Mouse (Mus musculus) midbrain, embryonic 11.5 days (tissue): ENCODE measurements around the gene Itpkc. TPM values are rescaled to one million over a fixed set of nuclear protein-coding genes. Genes with fewer than 3 reads are reported as not detected.
A peak's percentile ranks its signal among the peaks of the same experiment; 100 is the strongest.

Source experiments
- ATAC-seq: fragments of 200-750 bp; cut with Nextera tagmentation; 2 replicates; pipeline ENCODE4 v1.8.0; 2017; ENCODE audit warnings: moderate TSS enrichment, moderate library complexity; ENCODE audit not compliant: low FRiP score
- DNase-seq: peaks from one replicate; pipeline ENCODE4 v3.0.0; 2015; ENCODE audit warnings: low spot score; ENCODE audit errors: missing footprints
- H3K27ac ChIP-seq: fragments of 300-500 bp; sonication (generic); 2 replicates; pipeline ENCODE4 v1.5.1; 2014; ENCODE audit warnings: low read depth, low read length
- H3K27me3 ChIP-seq: fragments of 300-500 bp; sonication (generic); 2 replicates; pipeline ENCODE4 v1.6.1; 2014; ENCODE audit warnings: mild to moderate bottlenecking, low read length, moderate library complexity, mixed read lengths; ENCODE audit not compliant: control insufficient read depth, insufficient read depth
- H3K36me3 ChIP-seq: fragments of 300-500 bp; sonication (generic); 2 replicates; pipeline ENCODE4 v1.6.1; 2014; ENCODE audit warnings: mild to moderate bottlenecking, low read length, moderate library complexity, mixed read lengths; ENCODE audit not compliant: control insufficient read depth, insufficient read depth
- H3K4me1 ChIP-seq: fragments of 300-500 bp; sonication (generic); 2 replicates; pipeline ENCODE4 v1.6.1; 2014; ENCODE audit warnings: low read length; ENCODE audit not compliant: control insufficient read depth, insufficient read depth
- H3K4me2 ChIP-seq: fragments of 300-500 bp; sonication (generic); 2 replicates; pipeline ENCODE4 v1.6.1; 2014; ENCODE audit warnings: mild to moderate bottlenecking, moderate library complexity
- H3K4me3 ChIP-seq: fragments of 300-500 bp; sonication (generic); 2 replicates; pipeline ENCODE4 v1.5.1; 2014; ENCODE audit warnings: low read depth, low read length
- H3K9ac ChIP-seq: fragments of 300-500 bp; sonication (generic); 2 replicates; pipeline ENCODE4 v1.6.1; 2014; ENCODE audit warnings: low read length
- H3K9me3 ChIP-seq: fragments of 300-500 bp; sonication (generic); 2 replicates; pipeline ENCODE4 v1.6.1; 2016; ENCODE audit warnings: low read length; ENCODE audit not compliant: control insufficient read depth
- WGBS: fragments of 180-500 bp; shearing (Covaris S2); extraction: QIAGEN DNeasy Blood & Tissue Kit; methylation state at CpG from one replicate; pipeline ENCODE4 v1.1.7; 2014; 5-methylcytosine and 5-hydroxymethylcytosine counted together
- polyA plus RNA-seq: library from polyadenylated mRNA; unstranded; fragments of >200 nt; fragmentation: Nextera tagmentation; extraction: Ambion mirVana; gene quantifications from 2 replicates; pipeline ENCODE4 v1.2.1, GENCODE M21; 2014

Gene Itpkc
- polyA plus RNA-seq, 1 experiment from 2014 or later = 5.0 TPM

DNA sequence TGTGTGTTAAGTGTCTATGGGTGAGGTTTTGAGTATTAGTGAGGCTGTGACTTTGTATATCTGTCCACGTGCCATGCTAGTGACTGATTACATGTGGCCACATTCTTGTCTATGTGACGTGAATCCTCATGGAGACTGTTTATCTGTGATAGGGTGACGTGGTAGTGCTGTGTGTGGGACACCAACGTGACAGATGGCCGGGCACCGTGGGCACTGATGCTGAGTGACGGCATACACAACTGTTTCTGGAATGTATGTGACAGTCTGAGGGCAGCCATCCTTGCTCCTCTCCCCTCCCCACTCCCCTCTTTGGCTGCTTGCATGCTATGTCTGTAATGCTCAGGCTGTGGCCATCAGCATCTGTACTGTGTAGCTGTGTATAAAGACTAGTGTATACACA, 32.4 kb upstream of the Itpkc start:
- Histone ChIP-seq H3K4me2 (peak overlapping the region; percentile 86), H3K4me1 (peaks cover 20% of the 10 kb centered on the region; the same call in 1 of the 2 replicates), H3K4me3 (peak overlapping the region; percentile 86; the same call in 1 of the 2 replicates), H3K27me3 (no peaks in the 10 kb centered on the region), H3K9me3 (no peaks in the 10 kb centered on the region), H3K36me3 (peaks cover 2% of the 10 kb centered on the region), H3K27ac (no peak overlapping the region), H3K9ac (no peak overlapping the region)
- no peak for ATAC-seq
- DNase-seq = no peak
- 87% methylated on average over 7 of the region's 7 CpGs for WGBS

DNA sequence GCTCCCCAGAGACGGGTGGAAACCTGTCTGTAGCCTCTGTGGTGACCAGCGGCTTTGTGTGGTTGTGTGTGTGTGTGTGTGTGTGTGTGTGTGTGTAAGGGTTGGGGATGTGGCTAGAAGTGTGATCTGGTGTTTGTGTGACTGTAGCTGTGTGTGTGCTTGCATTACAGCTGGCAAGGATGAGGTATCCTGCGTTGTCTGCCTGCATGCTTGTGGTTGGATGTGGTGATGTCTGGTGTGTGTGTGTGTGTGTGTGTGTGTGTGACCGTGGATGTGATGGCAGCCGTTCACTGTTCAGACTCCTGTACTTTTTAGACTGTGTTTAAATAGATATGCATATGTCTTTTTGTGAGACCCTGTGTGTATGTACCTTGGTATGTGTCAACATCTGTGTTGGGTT, 31.3 kb upstream of the Itpkc start:
- Histone ChIP-seq H3K4me3 (peak overlapping the region; percentile 86), H3K36me3 (peaks cover 2% of the 10 kb centered on the region), H3K9me3 (no peaks in the 10 kb centered on the region), H3K27ac (peak overlapping the region; percentile 75), H3K4me1 (peaks cover 20% of the 10 kb centered on the region; the same call in 1 of the 2 replicates), H3K9ac (peak overlapping the region; percentile 89), H3K4me2 (peak overlapping the region; percentile 86), H3K27me3 (no peaks in the 10 kb centered on the region)
- no peak for DNase-seq
- ATAC-seq = no peak
- WGBS = 45% methylated on average over 5 of the region's 5 CpGs

DNA sequence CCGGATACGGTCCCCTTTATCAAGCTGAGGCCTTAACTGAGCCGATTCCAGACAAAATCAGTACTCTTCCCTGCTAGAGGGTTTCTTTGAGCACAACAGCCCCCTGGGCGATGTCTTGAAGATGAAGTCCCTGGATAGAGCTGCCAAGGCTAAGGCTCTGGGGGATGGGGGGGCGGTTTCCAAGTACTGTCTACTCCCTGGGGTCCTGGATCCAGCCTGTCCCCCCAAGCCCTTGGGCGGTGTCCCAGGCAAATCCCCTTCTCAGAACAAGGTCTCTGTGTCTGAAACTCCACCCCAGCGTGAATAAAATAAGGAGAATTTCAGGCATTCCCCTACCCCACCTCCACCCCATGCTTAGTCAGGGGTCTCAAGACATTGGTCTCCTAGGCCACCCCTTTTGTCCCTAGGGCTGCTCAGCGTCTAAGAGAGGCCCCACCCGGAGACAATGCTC, 30.8 kb upstream of the Itpkc start:
- H3K9ac ChIP-seq = peak overlapping the region; percentile 89
- H3K4me1 ChIP-seq = peaks cover 20% of the 10 kb centered on the region; the same call in 1 of the 2 replicates
- H3K36me3 ChIP-seq = peaks cover 2% of the 10 kb centered on the region
- H3K27me3 ChIP-seq = no peaks in the 10 kb centered on the region
- 0% methylated on average over 9 of the region's 9 CpGs for WGBS
- H3K4me2 ChIP-seq = peak overlapping the region; percentile 86
- H3K9me3 ChIP-seq = no peaks in the 10 kb centered on the region
- DNase-seq (peak; percentile 94), ATAC-seq (peak; percentile 9; the same call in 1 of the 2 replicates)
- H3K27ac ChIP-seq = peak overlapping the region; percentile 75
- H3K4me3 ChIP-seq = peak overlapping the region; percentile 86

DNA sequence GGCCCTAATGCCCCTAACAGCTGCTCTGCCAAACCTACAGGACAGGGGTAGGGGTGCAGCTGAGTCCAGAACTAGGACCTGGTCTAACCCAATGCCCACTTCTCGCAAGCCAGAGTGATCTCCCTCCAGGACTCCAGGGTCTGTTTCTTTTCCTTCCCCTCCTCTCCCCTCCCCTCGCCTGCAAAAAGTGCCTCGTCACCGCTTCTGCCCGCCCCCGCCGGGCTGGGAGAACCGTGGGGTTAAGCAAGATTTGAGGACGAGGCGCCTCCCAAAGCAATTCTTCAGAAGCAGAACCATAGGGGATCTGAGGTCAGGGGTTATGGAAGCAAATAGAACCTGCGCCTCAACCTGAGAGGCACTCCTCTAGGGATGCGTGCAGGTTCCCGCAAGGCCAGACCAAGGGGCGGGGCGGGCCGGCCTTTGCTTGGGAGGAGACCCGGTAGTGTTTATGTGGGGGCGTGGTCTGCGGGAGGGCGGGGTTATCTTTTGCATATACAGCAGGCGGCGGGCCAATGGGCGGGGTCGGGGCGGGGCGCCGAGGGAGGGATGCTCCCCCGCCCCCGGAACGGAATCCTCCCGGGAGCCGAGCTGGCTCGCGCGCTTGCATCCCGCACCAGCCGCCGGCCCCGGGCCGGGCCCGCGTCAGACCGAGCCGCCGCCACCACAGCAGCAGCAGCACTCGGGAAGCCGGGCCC, 29.9 kb upstream of the Itpkc start, which contains the start of gene Numbl:
Gene Numbl (plus strand): TSS at position 229 of the 695 bp plus-strand sequence.
- Histone ChIP-seq H3K9ac (peak within 1 kb of the TSS; percentile 89), H3K36me3 (peaks cover 2% of the 10 kb centered on the region; the same call in 1 of the 2 replicates), H3K4me1 (peaks cover 20% of the 10 kb centered on the region; the same call in 1 of the 2 replicates), H3K4me2 (peak within 1 kb of the TSS; percentile 86), H3K27ac (peak within 1 kb of the TSS; percentile 75), H3K9me3 (no peaks in the 10 kb centered on the region), H3K4me3 (peak within 1 kb of the TSS; percentile 86), H3K27me3 (no peaks in the 10 kb centered on the region)
- ATAC-seq = peak; percentile 89
- peak; percentile 100 for DNase-seq
- under 1% methylated on average over 47 of the region's 47 CpGs for WGBS

DNA sequence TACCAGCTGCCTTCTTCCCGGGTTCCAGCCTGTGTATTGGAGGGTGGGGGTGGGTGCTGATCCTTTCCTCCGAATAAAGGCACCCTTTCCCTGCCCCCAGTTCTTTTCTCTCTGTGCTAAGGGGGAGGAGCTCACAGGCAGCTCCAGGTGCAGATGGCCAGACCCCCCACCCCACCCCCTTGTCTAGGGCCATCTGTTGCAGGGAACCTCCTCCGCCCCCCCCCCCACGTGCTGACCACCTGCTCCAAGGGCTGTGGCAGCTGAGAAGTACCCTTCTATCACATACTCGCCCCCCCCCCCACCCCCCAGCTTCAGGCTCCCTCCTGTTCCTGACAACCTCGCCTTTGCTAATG, 29.4 kb upstream of the Itpkc start:
- Histone ChIP-seq H3K9me3 (no peaks in the 10 kb centered on the region), H3K4me1 (peaks cover 20% of the 10 kb centered on the region; the same call in 1 of the 2 replicates), H3K36me3 (peaks cover 2% of the 10 kb centered on the region; the same call in 1 of the 2 replicates), H3K9ac (peak overlapping the region; percentile 52; the same call in 1 of the 2 replicates), H3K4me3 (peak overlapping the region; percentile 86), H3K27ac (peak overlapping the region; percentile 38), H3K27me3 (no peaks in the 10 kb centered on the region), H3K4me2 (peak overlapping the region; percentile 86)
- 3% methylated on average over 5 of the region's 6 CpGs for WGBS
- peak; percentile 87 for DNase-seq
- peak; percentile 47 for ATAC-seq

DNA sequence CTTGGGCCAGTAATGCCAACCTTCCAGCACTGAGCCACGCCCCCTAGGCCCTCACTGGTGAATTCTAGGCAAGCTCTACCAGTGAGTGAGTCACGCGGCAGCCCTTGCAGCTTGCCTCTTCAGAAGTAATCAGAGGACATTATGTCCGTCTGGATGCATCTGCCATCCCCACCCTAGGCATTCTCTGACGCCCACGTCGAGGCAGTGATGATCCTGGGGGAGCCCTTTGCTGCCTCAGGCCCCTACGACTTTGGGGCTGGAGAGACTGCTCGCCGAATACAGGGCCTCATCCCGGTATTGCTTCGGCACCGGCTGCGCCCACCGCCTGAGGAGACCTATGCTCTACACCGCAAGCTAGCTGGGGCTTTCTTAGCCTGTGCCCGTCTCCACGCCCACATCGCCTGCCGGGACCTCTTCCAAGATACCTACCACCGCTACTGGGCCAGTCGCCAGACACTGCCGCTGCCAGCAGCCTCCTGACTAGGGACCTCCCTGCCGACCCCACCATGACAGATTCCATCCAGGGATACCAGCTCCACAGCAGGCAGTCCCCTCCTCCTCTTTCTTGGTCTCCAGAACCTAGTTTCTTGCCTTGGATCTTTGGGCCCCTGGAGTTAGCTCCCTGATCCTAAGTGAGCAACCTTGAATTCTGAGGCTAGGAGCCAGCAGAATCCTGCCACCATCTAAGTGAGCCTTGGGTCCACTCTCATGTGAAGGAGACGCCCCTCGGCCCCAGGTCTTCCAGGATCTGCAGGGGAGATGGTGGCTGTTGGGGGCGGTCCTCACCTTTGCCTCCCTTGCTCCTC, 28.8 kb upstream of the Itpkc start:
- WGBS = 13% methylated on average over 26 of the region's 27 CpGs
- no peaks in the 10 kb centered on the region for H3K9me3 ChIP-seq
- DNase-seq (peak; percentile 89), ATAC-seq (no peak)
- H3K4me2 ChIP-seq = peak overlapping the region; percentile 86
- no peaks in the 10 kb centered on the region for H3K36me3 ChIP-seq
- no peaks in the 10 kb centered on the region for H3K27me3 ChIP-seq
- peaks cover 20% of the 10 kb centered on the region; the same call in 1 of the 2 replicates for H3K4me1 ChIP-seq
- H3K9ac ChIP-seq = peak overlapping the region; percentile 52; the same call in 1 of the 2 replicates
- peak overlapping the region; percentile 18 for H3K4me3 ChIP-seq
- peak overlapping the region; percentile 38 for H3K27ac ChIP-seq

DNA sequence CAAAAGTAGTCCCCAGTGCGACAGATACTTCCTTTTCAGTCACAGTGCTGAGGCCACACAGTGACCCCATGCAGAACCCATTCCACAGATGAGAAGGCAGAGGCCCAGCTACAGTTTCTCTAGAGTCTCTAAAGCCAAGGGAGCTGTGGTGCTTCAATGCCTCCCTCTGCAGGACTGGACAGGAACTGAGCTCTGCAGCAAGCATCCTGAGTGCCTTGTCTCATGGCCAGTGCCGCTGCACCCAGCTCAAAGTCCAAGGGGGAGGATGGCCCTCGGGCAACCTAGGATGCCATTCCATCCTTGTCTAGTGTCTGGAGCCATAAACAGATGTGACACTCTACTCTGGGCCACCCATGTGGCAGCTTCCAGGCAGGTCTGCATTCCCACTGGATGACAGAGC, 27.3 kb upstream of the Itpkc start:
- Histone ChIP-seq H3K27ac (no peak overlapping the region), H3K9ac (no peak overlapping the region), H3K4me1 (peaks cover 16% of the 10 kb centered on the region; the same call in 1 of the 2 replicates), H3K27me3 (no peaks in the 10 kb centered on the region), H3K4me2 (no peak overlapping the region), H3K36me3 (no peaks in the 10 kb centered on the region), H3K4me3 (no peak overlapping the region), H3K9me3 (no peaks in the 10 kb centered on the region)
- DNase-seq (no peak), ATAC-seq (no peak)
- 77% methylated on average over 3 of the region's 3 CpGs for WGBS

DNA sequence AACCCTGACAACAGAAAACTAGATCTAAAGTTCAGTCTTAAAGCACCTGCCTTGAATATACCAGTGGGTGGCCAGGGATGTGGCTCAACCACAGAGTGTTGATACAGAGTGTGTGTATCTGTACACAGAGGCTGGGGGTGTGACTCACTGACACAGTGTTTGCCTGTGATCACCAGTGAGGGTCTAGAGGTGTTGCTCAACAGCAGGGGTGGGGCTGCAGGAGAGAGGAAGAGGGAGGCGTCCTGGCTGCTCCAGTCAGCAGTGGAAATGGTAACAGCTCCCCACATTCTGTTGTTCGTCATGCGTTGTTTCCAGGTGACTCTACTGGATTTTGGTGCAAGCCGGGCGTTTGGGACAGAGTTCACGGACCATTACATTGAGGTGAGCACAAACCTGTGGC, 23.5 kb upstream of the Itpkc start:
- no peak overlapping the region for H3K4me2 ChIP-seq
- no peaks in the 10 kb centered on the region for H3K27me3 ChIP-seq
- H3K9me3 ChIP-seq = peaks cover 2% of the 10 kb centered on the region; the same call in 1 of the 2 replicates
- H3K4me1 ChIP-seq = no peaks in the 10 kb centered on the region
- H3K36me3 ChIP-seq = no peaks in the 10 kb centered on the region
- no peak overlapping the region for H3K9ac ChIP-seq
- WGBS = 89% methylated on average over 6 of the region's 6 CpGs
- ATAC-seq (no peak), DNase-seq (no peak)
- H3K27ac ChIP-seq = no peak overlapping the region
- H3K4me3 ChIP-seq = no peak overlapping the region
